Mouse (Mus musculus) liver, embryonic 13.5 days (tissue): ENCODE data around the gene Tead2. TPM values are rescaled to one million over a fixed set of nuclear protein-coding genes. Genes with fewer than 3 reads are reported as not detected.

Experiments used
- ATAC-seq: fragments of 200-750 bp; cut with Nextera tagmentation; 2 replicates; pipeline ENCODE4 v1.8.0; 2017; ENCODE audit warnings: low read depth, mild to moderate bottlenecking, moderate number of reproducible peaks, moderate library complexity
- DNase-seq: peaks from one replicate; pipeline ENCODE4 v3.0.0; 2022
- H3K27ac ChIP-seq: fragments of 300-500 bp; sonication (generic); 2 replicates; pipeline ENCODE4 v1.5.1; 2015; ENCODE audit warnings: moderate library complexity, mild to moderate bottlenecking, inconsistent platforms
- H3K27me3 ChIP-seq: fragments of 300-500 bp; sonication (generic); 2 replicates; pipeline ENCODE4 v1.6.1; 2015; ENCODE audit warnings: mild to moderate bottlenecking, inconsistent platforms
- H3K36me3 ChIP-seq: fragments of 300-500 bp; sonication (generic); 2 replicates; pipeline ENCODE4 v1.6.1; 2015; ENCODE audit warnings: mild to moderate bottlenecking, inconsistent platforms
- H3K4me1 ChIP-seq: fragments of 300-500 bp; sonication (generic); replicated peaks from 2 replicates; pipeline ENCODE4 v1.6.1; 2015; ENCODE audit warnings: inconsistent platforms
- H3K4me2 ChIP-seq: fragments of 300-500 bp; sonication (generic); 2 replicates; pipeline ENCODE4 v1.6.1; 2015; ENCODE audit warnings: inconsistent platforms, mild to moderate bottlenecking, moderate library complexity
- H3K4me3 ChIP-seq: fragments of 300-500 bp; sonication (generic); replicated peaks from 2 replicates; pipeline ENCODE4 v1.5.1; 2015; ENCODE audit warnings: mild to moderate bottlenecking, inconsistent platforms
- H3K9ac ChIP-seq: fragments of 300-500 bp; sonication (generic); 2 replicates; pipeline ENCODE4 v1.6.1; 2015; ENCODE audit warnings: mild to moderate bottlenecking, inconsistent platforms
- H3K9me3 ChIP-seq: fragments of 300-500 bp; sonication (generic); replicated peaks from 2 replicates; pipeline ENCODE4 v1.6.1; 2016; ENCODE audit warnings: inconsistent platforms
- WGBS: fragments of 180-500 bp; shearing (Covaris S2); methylation state at CpG from one replicate; pipeline ENCODE4 v1.1.7; 2015; ENCODE audit not compliant: insufficient replicate concordance; 5-methylcytosine and 5-hydroxymethylcytosine counted together
- polyA plus RNA-seq: library from polyadenylated mRNA; unstranded; fragments of >200 nt; fragmentation: Nextera tagmentation; extraction: Ambion mirVana; gene quantifications from 2 replicates; pipeline ENCODE4 v1.2.1, GENCODE M21; 2015

The Tead2 gene
- polyA plus RNA-seq, 1 experiment from 2014 or later = 11.8 TPM

DNA sequence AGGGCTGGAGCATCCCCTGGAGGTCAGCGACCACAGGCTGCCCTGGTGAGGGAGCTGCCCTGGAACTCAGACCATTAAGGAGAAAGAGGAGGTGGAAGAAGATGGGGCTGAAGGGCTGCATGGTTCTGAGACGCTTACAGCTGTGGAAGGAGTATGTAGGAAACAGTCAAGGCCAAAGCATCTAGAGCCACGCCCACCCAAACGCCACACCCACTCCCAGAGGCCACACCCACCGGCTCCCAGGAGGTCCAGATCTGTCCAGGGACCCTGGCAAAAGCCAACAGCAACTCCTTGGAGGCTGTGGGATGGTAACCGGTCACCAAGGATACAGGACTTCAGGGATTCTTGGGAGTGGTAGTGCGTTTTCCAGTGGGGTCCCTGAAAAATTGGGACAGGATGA lies 37.0 kb upstream of the Tead2 start:
- no peak overlapping the region for H3K9ac ChIP-seq
- ATAC-seq (no peak), DNase-seq (no peak)
- no peaks in the 10 kb centered on the region for H3K36me3 ChIP-seq
- no peak overlapping the region for H3K27ac ChIP-seq
- H3K4me1 ChIP-seq = peaks cover 22% of the 10 kb centered on the region
- no peak overlapping the region for H3K4me2 ChIP-seq
- no peak overlapping the region for H3K4me3 ChIP-seq
- WGBS = 19% methylated on average over 7 of the region's 7 CpGs
- H3K27me3 ChIP-seq = peaks cover 98% of the 10 kb centered on the region
- no peaks in the 10 kb centered on the region for H3K9me3 ChIP-seq

DNA sequence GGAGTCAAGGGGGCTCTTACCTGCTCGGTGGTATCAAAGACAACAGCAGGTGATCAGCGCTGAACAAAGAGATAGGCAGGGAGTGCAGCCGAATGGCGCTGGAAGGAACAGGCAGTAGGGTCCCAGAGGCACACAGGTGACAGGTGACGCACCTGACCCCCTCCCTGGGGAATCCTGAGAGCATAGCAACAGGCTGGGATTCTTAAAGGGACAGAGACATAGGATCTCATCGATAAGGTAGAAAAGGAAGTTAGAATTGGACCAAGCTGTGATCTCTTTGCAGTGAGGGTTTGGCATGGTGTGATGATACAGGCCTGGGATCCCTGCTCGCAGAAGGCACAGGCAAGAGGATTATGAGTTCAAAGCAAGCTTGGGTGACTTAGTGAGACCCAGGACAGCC lies 36.1 kb upstream of the Tead2 start, which contains the start of gene Gfy:
Gene Gfy (minus strand): TSS at position 101 of the 400 bp plus-strand sequence.
- DNase-seq = no peak
- Histone ChIP-seq H3K4me1 (peaks cover 22% of the 10 kb centered on the region), H3K4me2 (no peak within 1 kb of the TSS), H3K4me3 (no peak within 1 kb of the TSS), H3K27me3 (peaks cover 100% of the 10 kb centered on the region), H3K27ac (no peak within 1 kb of the TSS), H3K9me3 (no peaks in the 10 kb centered on the region), H3K36me3 (no peaks in the 10 kb centered on the region), H3K9ac (no peak within 1 kb of the TSS)
- no peak for ATAC-seq
- 29% methylated on average over 7 of the region's 7 CpGs for WGBS

DNA sequence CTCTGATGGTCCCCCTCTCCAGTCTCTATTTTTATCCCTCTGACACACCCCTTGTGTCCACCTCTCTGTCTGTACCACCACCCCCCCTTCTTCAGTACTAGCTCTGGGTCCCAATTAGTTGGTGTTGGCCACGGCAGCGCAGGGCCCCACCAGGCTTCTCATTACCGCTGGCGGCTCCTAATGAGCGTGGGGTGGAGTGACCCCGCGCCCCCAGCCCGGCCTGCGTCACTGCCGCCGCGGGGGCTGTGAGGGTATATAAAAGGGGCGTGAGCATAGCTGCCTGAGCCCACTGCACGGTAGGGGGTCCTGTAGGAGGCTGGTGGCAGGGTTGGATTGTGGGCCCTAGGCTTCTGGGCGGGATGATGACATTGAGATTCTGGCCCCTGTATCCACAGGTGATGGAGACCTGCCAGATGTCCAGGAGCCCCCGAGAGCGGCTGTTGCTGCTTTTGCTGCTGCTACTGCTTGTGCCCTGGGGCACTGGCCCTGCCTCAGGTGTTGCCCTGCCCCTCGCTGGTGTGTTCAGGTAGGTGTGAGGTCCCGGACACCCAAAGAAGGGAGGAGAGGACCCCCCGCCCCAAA lies 34.6 kb upstream of the Tead2 start, which contains the start of gene Pth2:
Gene Pth2 (plus strand): TSS at position 100 of the 582 bp plus-strand sequence.
- Histone ChIP-seq H3K4me1 (peaks cover 17% of the 10 kb centered on the region), H3K9me3 (no peaks in the 10 kb centered on the region), H3K27me3 (peaks cover 100% of the 10 kb centered on the region), H3K4me2 (peak within 1 kb of the TSS; percentile 64), H3K27ac (no peak within 1 kb of the TSS), H3K9ac (no peak within 1 kb of the TSS), H3K4me3 (peak within 1 kb of the TSS; percentile 42), H3K36me3 (no peaks in the 10 kb centered on the region)
- no peak for ATAC-seq
- 18% methylated on average over 20 of the region's 20 CpGs for WGBS
- DNase-seq = no peak

DNA sequence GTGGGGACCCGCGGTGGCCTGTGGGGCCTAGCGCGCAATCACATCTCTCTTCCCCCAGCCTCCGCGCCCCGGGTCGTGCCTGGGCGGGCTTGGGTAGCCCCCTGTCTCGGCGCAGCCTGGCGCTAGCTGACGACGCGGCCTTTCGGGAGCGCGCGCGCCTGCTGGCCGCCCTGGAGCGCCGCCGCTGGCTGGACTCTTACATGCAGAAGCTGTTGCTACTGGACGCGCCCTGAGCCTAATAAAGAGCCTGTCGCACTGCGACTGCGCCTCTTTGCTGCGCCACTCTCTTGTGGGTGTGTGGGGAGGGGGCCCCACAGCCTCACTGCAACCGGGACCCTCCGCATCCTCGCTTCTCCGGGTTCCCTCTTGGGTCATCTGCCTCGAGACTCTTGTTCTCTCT lies 34.0 kb upstream of the Tead2 start:
- no peak for DNase-seq

DNA sequence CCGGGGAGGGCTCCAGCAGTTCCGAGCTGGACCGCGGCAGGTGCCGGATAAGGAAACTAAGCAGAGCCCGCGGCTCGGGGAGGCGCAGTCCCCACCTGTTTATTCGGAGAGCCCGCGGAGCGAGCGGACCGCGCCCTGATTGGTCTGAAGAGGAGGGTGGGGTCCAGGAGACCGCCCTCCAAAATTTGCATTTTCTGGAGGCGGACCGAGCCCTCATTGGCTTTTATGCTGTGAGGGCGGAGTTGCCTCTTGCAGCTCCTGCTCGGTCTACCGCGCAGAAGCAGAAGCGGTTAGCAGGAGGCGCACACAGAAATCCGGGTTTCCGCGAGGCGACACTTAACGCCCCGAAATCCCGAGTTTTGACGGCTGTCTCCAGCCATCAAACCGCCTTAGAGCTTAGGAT lies 33.4 kb upstream of the Tead2 start:
- Histone ChIP-seq H3K9me3 (no peaks in the 10 kb centered on the region), H3K4me2 (peak overlapping the region; percentile 64), H3K4me1 (peaks cover 17% of the 10 kb centered on the region), H3K36me3 (no peaks in the 10 kb centered on the region), H3K27ac (no peak overlapping the region), H3K4me3 (peak overlapping the region; percentile 42), H3K9ac (no peak overlapping the region), H3K27me3 (peaks cover 100% of the 10 kb centered on the region)
- DNase-seq = peak; percentile 89
- 1% methylated on average over 34 of the region's 34 CpGs for WGBS
- peak; percentile 91 for ATAC-seq

More for the DNA sequence above, 34.0 kb upstream of the Tead2 start:
- H3K4me3 ChIP-seq = peak overlapping the region; percentile 42
- no peaks in the 10 kb centered on the region for H3K36me3 ChIP-seq
- H3K4me2 ChIP-seq = peak overlapping the region; percentile 64
- no peak overlapping the region for H3K9ac ChIP-seq
- no peak overlapping the region for H3K27ac ChIP-seq
- H3K4me1 ChIP-seq = peaks cover 17% of the 10 kb centered on the region
- peaks cover 100% of the 10 kb centered on the region for H3K27me3 ChIP-seq
- H3K9me3 ChIP-seq = no peaks in the 10 kb centered on the region
- no peak for ATAC-seq
- WGBS = 5% methylated on average over 35 of the region's 35 CpGs

DNA sequence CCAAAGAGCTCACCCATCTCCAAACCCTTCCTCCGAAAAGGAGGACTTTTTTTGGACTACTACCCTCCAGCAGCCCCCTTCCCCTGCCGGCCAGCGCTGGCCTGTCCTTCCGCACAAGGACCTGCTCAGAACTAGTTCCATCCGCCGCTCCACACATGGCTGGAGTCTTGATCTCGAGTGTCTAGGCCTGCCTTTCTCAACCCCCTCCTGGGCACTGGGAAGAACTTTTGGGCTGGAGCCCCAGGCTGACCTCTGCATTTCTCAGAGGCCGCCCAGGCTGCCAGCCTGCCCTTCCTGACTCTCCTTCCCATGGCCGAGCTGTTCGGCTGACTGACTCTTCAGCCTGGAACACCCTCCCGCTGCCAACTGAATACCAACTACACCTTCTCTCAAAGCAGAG lies 32.9 kb upstream of the Tead2 start:
- 18% methylated on average over 11 of the region's 11 CpGs for WGBS
- Histone ChIP-seq H3K4me3 (peak overlapping the region; percentile 42), H3K27ac (no peak overlapping the region), H3K4me1 (peaks cover 17% of the 10 kb centered on the region), H3K9me3 (no peaks in the 10 kb centered on the region), H3K27me3 (peaks cover 99% of the 10 kb centered on the region), H3K36me3 (no peaks in the 10 kb centered on the region), H3K4me2 (peak overlapping the region; percentile 64), H3K9ac (no peak overlapping the region)
- DNase-seq (no peak), ATAC-seq (no peak)

DNA sequence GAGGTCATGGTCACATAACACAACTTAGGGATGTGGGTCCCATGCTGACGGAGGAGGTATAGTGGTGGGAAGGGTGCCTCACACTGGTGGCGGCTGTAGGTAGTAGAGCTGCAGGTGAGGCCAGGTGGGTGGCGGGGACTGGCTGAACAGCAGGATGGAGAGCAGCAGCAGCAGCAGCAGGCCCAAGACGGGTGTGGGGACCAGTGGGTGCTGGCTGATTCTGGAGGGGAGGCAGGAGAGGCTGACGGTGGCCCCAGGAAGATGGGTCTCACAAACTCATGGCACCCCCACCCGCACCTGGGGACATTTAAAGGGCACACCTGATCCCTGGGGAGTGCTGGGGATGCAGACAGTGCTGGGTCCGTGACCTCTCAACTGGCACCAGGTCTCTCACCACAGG lies 31.9 kb upstream of the Tead2 start:
- peaks cover 98% of the 10 kb centered on the region for H3K27me3 ChIP-seq
- no peak overlapping the region for H3K9ac ChIP-seq
- no peak overlapping the region for H3K27ac ChIP-seq
- H3K36me3 ChIP-seq = no peaks in the 10 kb centered on the region
- no peak for DNase-seq
- no peak overlapping the region for H3K4me2 ChIP-seq
- no peaks in the 10 kb centered on the region for H3K9me3 ChIP-seq
- H3K4me3 ChIP-seq = no peak overlapping the region
- 54% methylated on average over 7 of the region's 7 CpGs for WGBS
- H3K4me1 ChIP-seq = peaks cover 17% of the 10 kb centered on the region
- ATAC-seq = no peak

DNA sequence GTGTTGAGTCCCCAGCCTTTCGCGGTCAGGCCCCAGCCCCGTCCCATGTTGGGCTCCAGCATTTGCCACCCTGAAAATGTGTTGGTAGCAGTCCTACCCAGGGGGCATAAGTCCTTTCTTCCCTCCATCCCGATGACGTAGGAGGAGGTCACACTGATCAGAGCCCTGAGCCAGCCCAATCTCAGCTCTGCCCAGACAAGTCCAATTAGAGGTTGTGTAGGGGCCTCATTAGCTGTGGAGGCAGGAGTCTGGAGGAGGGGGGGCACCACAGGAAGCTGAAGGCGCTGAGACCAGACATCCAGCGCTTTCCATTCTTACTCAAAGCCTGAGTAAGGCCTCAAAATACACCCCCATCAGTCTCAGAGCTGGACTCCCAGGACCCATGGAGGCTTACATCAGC lies 29.6 kb upstream of the Tead2 start:
- H3K4me2 ChIP-seq = no peak overlapping the region
- no peak overlapping the region for H3K9ac ChIP-seq
- no peaks in the 10 kb centered on the region for H3K9me3 ChIP-seq
- H3K4me1 ChIP-seq = peaks cover 17% of the 10 kb centered on the region
- WGBS = 54% methylated on average over 7 of the region's 7 CpGs
- ATAC-seq = no peak
- H3K4me3 ChIP-seq = no peak overlapping the region
- no peak overlapping the region for H3K27ac ChIP-seq
- H3K36me3 ChIP-seq = no peaks in the 10 kb centered on the region
- no peak for DNase-seq
- peaks cover 98% of the 10 kb centered on the region for H3K27me3 ChIP-seq

DNA sequence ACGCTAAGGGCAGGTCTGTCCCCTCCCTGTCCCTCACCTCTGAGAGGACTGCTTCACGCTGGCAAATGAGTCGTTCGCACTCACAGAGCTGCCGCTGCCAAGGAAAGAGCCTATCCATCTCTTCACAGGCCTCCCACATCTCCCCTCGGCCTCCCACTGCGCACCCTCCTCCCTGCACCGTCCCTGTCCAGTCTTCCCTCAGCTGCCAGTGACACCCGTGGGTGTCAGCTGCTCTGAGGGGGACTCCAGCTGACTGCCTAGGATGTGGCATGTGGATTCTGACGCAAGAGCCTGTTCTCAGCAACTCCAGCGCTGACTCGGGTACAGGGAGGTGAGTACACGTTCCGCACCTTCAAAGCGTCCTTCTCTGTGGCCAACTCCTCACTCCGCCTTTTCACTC lies 26.0 kb upstream of the Tead2 start:
- WGBS = 42% methylated on average over 16 of the region's 16 CpGs
- H3K4me1 ChIP-seq = no peaks in the 10 kb centered on the region
- peaks cover 93% of the 10 kb centered on the region for H3K27me3 ChIP-seq
- ATAC-seq (no peak), DNase-seq (no peak)
- no peak overlapping the region for H3K27ac ChIP-seq
- H3K4me2 ChIP-seq = no peak overlapping the region
- no peaks in the 10 kb centered on the region for H3K36me3 ChIP-seq
- H3K4me3 ChIP-seq = no peak overlapping the region
- no peak overlapping the region for H3K9ac ChIP-seq
- no peaks in the 10 kb centered on the region for H3K9me3 ChIP-seq

DNA sequence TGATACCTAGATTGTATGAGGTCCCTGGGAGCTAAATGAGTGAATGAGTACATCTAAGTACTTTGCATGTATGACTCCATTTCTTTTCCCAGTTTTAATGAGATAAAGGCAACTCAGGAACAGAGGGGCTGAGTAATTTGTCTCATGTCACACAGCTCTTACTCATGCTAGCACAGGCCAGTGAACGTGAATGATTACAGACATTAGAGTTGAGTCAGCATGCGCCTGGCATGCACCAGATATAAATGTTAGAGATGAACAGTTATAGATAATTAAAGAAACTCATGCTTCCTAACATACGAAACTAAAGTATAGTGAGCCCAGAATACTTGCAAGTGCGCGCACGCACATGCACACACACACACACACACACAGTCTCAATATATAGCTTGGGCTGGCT lies 25.4 kb upstream of the Tead2 start:
- H3K4me3 ChIP-seq = no peak overlapping the region
- DNase-seq = no peak
- H3K4me1 ChIP-seq = no peaks in the 10 kb centered on the region
- 68% methylated on average over 6 of the region's 6 CpGs for WGBS
- no peak for ATAC-seq
- peaks cover 87% of the 10 kb centered on the region for H3K27me3 ChIP-seq
- no peaks in the 10 kb centered on the region for H3K36me3 ChIP-seq
- no peak overlapping the region for H3K27ac ChIP-seq
- H3K4me2 ChIP-seq = no peak overlapping the region
- H3K9me3 ChIP-seq = no peaks in the 10 kb centered on the region
- H3K9ac ChIP-seq = no peak overlapping the region

DNA sequence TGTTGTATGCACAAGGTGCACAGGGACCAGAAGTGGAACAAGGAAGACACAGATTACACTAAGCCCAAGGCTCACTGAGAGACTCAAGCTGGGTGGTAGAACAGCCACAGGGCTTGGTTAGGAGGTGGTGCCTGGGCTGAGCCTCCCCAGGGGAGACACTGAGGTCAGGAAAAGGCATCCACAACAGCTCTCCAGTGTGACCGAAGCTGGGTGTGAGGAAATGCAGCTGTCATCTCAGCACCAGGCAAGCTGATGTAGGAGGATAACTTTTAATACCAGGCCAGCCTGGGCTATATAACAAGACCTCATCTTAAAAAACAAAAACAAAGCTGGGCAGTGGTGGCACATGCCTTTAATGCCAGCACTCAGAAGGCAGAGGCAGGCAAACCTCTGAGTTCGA lies 24.4 kb upstream of the Tead2 start:
- Histone ChIP-seq H3K27ac (no peak overlapping the region), H3K4me2 (no peak overlapping the region), H3K4me1 (no peaks in the 10 kb centered on the region), H3K4me3 (no peak overlapping the region), H3K9me3 (no peaks in the 10 kb centered on the region), H3K36me3 (no peaks in the 10 kb centered on the region), H3K9ac (no peak overlapping the region), H3K27me3 (peaks cover 84% of the 10 kb centered on the region)
- DNase-seq (no peak), ATAC-seq (no peak)
- 62% methylated on average over 2 of the region's 2 CpGs for WGBS

DNA sequence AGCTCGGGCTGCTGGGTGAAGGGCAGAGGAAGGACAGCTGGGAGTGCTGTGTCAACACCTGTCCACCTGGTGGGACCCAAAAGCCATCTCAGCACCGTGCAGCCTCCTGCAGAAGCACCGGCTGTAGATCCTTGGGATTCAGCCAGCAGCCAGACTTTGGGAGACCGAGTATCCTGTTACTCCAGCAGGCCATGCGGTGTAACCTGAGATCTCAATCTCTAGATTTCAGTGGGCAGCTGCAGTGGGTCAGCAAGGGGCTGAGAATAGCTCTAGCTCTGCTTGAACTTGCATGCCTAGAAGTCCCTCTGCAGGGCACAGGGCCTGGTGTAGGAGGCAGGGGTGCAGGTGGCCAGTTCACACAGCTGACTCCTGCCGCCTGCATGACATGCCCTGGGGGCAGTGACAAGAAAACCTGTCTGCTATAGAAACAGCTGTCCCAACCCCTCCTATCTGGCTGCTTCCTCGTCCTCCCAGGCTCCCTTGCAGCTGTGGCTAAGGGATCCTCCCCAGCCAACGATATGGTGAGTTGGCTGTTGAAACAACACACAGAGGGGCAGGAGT lies 23.7 kb upstream of the Tead2 start:
- ATAC-seq = no peak
- no peaks in the 10 kb centered on the region for H3K36me3 ChIP-seq
- no peak overlapping the region for H3K4me3 ChIP-seq
- H3K4me1 ChIP-seq = no peaks in the 10 kb centered on the region
- WGBS = 19% methylated on average over 8 of the region's 8 CpGs
- peaks cover 81% of the 10 kb centered on the region for H3K27me3 ChIP-seq
- H3K9ac ChIP-seq = no peak overlapping the region
- H3K9me3 ChIP-seq = no peaks in the 10 kb centered on the region
- H3K27ac ChIP-seq = no peak overlapping the region
- no peak overlapping the region for H3K4me2 ChIP-seq
- no peak for DNase-seq
